Mouse (Mus musculus) left cerebral cortex, adult 2 months (tissue): ENCODE data around the gene Ntrk2. TPM values are rescaled to one million over a fixed set of nuclear protein-coding genes. Genes with fewer than 3 reads are reported as not detected.

Experiments
- DNase-seq, 2 experiments: peaks; one replicate each; pipeline ENCODE4 v3.0.0; 2021 to 2022; ENCODE audit warnings: low spot score in 2 of 2, mixed read lengths in 1 of 2; ENCODE audit errors: extremely low spot score in 1 of 2
- H3K27ac ChIP-seq: fragments of 200-600 bp; 2 replicates; pipeline ENCODE4 v1.8.1; 2022
- H3K4me3 ChIP-seq: fragments of 200-600 bp; 2 replicates; pipeline ENCODE4 v1.8.1; 2022
- CTCF ChIP-seq: fragments of 200-600 bp; IDR thresholded peaks from 2 replicates; pipeline ENCODE4 v1.8.1; 2022; ENCODE audit warnings: antibody characterized with exemption, mild to moderate bottlenecking, moderate library complexity
- intact Hi-C: fragments of 180-260 bp; cut with DNase I; formaldehyde crosslinking; loops from one replicate; pipeline ENCODE4 v1.15.1; 2025
- total RNA-seq, 2 experiments: library from RNA; stranded (reverse); gene quantifications; 2 replicates each; pipeline ENCODE4 v1.2.3; 2021

Ntrk2 gene
- total RNA-seq, 2 experiments from 2014 or later, result 425 to 426 TPM

DNA sequence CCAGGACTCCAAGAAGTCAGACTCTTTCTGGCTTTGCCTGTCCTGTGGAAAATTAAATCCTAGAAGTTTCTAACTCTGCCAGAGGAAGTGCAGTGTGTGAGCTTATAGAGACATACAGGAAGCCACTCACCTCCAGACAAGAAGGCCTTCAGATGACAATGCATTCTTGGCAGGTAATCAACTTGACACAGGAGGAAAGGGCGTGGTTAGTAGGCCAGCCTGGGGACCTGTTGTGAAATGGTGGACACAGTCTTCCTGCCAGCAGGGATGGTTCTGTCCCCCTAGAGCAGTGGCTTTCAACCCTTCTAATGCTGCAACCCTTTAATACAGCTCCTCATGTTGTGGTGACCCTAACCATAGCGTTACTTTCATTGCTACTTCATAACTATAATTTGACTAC is 191.4 kb downstream of the Ntrk2 start:
- intact Hi-C loops, result no loop called here
- H3K27ac ChIP-seq, result no peak overlapping the region
- H3K4me3 ChIP-seq, result no peak overlapping the region
- TF ChIP-seq CTCF, result no peak
- no peak for DNase-seq

DNA sequence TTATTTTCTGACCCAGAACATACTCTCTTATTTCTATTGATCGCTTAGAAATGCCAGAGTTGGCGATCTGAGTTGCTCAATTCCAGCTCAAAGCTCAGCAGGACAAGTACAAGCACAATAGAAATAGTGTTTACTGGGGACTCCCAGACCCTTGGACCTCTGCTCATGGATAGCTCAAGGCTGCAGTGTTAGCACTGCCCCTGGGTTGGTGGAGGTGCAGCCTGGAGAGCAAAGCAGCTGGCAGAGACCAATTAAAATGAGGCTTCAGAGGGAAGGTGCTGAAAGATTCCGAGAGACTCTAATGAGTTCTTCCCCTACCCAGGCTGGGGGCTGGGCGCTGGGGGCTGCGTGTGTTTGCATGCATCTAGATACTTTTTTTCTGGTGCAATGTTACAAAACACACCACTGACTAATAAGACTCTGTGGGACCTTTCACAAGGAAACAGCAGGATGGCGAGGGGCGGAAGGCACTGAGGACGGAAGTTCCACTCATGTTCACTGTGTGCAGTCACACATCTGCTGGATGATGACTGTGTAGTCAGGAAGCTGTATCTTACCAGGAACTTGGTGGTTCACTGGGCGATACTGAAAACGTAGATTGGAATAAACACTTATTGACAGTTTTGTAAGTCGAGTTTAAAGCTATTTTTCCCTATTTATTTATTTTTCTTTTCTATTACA is 193.1 kb downstream of the Ntrk2 start:
- intact Hi-C loops, result no loop called here

DNA sequence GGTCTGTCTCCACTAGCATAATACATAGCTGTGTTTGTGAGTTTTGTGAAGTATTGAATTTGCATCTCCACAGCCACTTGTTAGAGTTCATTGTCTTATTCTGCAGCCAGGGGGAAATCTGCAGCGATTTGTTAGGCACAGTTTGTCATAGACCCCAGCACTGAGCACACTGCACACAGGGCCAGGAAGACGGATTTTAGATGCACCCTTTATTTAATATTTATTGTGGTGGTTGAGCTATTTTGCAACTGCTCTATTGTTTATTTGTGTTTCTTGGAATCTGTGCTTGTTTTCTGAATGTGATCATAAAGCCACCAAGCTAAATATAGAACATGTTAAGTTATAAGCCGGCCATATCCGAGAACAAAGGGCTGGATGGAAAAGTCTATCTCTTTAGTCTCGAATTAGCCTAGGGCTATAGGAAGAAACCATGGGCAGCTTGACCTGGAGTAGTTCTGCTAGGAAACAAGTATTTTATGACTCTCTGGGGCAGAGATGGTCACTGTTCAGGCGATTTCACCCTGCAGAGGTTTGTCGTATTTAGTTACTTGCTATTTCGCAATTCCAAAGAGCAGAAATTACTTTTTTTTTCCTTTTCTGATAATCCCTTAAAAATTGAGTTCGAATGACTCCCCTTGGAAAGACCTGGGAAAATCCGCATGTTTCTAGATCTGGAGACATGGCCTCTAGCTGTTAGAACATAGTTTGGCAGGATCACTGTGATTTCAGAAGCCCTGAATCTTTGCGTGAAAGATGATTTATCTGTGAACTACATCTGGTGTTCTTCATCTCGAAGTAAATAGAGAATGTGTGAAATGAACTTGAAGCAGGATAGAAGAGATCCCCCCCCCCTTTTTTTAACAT is 196.8 kb downstream of the Ntrk2 start:
- intact Hi-C loops, result no loop called here
- no peak for DNase-seq
- Histone ChIP-seq H3K27ac (peak overlapping the region; percentile 20; the same call in 1 of the 2 replicates), H3K4me3 (no peak overlapping the region)
- TF ChIP-seq CTCF, result no peak

More for the DNA sequence above, 193.1 kb downstream of the Ntrk2 start:
- H3K27ac ChIP-seq, result no peak overlapping the region
- no peak for DNase-seq
- H3K4me3 ChIP-seq, result no peak overlapping the region
- no peak for TF ChIP-seq CTCF

DNA sequence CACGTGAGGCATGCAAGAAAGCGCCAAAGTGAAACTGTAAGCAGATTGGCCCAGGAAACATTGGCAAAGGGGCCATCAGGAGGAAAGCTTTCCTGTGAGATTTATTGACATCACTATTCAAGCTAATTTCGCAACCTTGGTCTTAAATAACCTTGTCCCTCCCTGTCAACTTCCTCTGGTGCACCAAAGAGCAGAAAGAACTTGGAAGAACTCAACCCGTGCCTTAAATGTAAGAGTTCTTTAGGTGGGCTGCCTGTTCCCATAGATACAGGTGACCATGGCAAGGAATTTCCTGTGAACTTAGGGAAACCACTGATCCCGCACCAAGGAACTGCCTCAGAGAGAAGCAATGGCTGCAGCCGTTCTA is 197.4 kb downstream of the Ntrk2 start:
- no peak for TF ChIP-seq CTCF
- intact Hi-C loops, result no loop called here
- Histone ChIP-seq H3K27ac (peak overlapping the region; percentile 66), H3K4me3 (no peak overlapping the region)
- DNase-seq, result no peak

DNA sequence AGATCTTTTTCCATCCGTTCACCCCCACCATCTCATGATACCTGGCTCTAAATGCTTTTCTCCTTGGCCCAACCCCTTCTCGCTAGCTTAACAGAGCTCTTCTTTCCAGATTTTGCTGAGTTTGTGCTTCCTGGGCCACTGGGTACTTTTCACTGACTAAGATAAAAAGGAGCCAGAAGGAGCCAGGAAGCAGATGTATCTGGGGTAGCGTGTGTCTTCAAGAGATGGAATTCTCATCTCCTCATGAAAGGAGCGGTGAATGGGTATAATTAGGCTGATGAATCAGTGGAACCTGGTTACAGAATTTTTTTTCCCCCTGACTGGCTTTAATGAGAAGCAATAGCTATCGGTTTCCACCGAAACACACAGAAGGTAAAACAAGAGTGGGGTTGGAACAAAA is 198.2 kb downstream of the Ntrk2 start:
- intact Hi-C loops, result no loop called here

DNA sequence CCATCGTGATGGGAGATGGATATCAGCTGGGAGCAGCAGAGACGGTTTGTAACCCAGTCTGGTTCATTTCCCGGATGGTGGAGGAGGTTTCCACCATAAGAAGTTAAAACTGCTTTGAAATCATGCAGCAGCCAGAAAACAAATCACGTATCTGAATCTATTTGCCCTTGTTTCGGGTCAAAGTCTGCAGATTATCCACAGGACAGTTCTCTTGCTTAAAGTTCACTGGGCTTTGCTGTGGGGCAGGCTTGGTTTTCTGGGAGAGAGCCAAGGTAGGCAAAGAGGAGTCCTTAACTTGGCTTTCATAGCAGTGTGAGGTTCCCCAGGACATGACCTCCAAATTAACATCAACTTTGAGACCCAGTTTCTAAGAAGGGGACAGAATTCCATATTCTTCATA is 203.5 kb downstream of the Ntrk2 start:
- Histone ChIP-seq H3K4me3 (no peak overlapping the region), H3K27ac (peak overlapping the region; percentile 85)
- TF ChIP-seq CTCF, result no peak
- no peak for DNase-seq
- intact Hi-C loops, result loop anchor here (1.0 to 5.0 kb wide), 2 partner anchors 62 to 203 kb away; no protein-coding TSS in a partner anchor

More for the DNA sequence above, 198.2 kb downstream of the Ntrk2 start:
- DNase-seq, result no peak
- TF ChIP-seq CTCF, result no peak
- peak overlapping the region; percentile 66 for H3K27ac ChIP-seq
- H3K4me3 ChIP-seq, result no peak overlapping the region

DNA sequence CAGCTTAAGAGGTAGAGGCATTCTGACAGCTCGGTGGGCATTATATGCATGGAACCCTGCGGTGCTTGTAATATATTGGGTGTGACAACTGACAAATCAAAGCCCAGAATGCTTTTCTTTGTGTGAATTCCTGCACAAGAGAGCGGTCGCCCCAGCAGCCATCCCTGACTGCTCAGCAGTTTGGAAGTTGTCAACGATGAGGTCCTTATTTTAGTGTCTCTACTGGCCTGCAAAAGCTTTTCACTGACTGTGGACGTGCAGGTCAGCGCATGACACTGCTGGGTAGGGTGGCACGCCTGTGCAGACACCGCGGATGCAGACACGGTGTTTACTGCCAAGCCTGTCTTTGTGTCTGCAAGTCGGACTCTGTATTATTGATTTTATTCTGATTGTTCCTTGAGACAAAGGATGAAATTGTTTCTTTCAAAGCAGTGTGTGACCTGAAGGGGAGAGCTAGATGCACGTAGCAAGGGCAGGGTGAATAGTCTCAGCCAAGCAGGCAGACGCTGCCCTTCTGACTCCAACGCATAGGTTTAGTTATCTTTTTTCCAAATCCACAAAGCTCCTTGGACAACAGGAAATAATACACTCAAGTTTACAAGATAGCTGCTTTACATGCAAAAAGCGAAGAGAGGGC is 204.6 kb downstream of the Ntrk2 start:
- no peak for TF ChIP-seq CTCF
- Histone ChIP-seq H3K4me3 (peak overlapping the region; percentile 30), H3K27ac (peak overlapping the region; percentile 85)
- intact Hi-C loops, result loop anchor here (1.0 to 5.0 kb wide), 2 partner anchors 61 to 204 kb away; no protein-coding TSS in a partner anchor
- no peak for DNase-seq

DNA sequence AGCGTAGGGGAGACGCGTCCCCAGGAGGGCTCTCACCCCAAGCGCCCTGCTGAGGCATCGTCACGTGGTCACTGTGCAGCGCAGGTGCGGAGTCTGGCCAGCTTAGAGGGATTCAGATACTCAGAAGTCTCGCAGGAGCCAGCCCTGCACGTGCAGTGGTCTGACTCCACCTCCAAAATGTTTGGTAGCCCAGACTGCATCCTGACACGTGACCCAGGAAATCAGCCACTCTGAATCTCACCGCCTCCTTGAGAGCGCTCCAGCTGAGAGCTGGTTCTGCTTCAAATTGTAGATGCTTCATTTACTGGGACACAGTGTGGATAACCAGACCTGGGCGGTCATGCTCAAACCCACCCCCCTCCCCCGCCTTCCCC is 205.1 kb downstream of the Ntrk2 start:
- no peak for TF ChIP-seq CTCF
- H3K4me3 ChIP-seq, result peak overlapping the region; percentile 30
- H3K27ac ChIP-seq, result peak overlapping the region; percentile 85
- DNase-seq, result peak; percentile 68 to 72
- intact Hi-C loops, result loop anchor here (5.0 kb wide), 1 partner anchor 61 kb away; no protein-coding TSS in a partner anchor

DNA sequence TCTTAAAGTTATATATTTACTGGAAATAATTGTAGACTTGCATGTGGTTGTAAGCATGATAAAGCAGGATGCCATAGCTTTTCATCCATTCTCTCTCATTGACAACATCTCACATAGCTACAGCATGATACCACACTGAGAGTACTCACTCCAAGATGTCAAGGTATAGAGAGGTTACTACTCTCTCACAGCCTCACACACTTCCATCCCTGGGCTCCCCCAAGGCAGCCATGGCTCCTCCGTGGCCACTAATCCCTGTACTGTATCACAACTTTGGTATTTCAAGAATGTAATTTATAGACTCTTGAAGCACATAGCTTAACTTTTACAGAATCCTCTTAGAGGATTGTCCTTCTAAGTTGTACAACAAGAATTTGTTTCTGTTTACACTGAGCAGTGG is 209.0 kb downstream of the Ntrk2 start:
- TF ChIP-seq CTCF, result no peak
- Histone ChIP-seq H3K4me3 (no peak overlapping the region), H3K27ac (no peak overlapping the region)
- DNase-seq, result no peak
- intact Hi-C loops, result no loop called here

DNA sequence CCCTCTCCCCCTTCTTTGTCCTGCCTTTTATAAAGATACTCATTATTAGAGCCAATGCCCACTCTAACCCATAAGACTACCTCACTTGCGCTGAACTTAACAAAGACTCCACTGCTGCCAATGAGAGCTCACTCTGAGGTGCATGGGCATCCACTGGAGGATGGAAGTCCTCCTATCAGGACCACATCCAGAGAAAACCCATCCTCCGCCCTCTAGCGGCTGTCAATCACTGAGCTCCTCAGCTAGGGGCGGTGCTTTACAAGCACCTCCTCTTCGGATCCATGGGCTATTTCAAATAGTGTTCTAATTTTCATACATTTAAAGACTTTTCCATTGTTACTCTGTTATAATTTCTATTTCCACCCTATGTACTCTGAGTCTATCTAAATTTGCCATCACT is 210.8 kb downstream of the Ntrk2 start:
- no peak for DNase-seq
- intact Hi-C loops, result no loop called here
- no peak for TF ChIP-seq CTCF
- H3K27ac ChIP-seq, result no peak overlapping the region
- H3K4me3 ChIP-seq, result no peak overlapping the region

DNA sequence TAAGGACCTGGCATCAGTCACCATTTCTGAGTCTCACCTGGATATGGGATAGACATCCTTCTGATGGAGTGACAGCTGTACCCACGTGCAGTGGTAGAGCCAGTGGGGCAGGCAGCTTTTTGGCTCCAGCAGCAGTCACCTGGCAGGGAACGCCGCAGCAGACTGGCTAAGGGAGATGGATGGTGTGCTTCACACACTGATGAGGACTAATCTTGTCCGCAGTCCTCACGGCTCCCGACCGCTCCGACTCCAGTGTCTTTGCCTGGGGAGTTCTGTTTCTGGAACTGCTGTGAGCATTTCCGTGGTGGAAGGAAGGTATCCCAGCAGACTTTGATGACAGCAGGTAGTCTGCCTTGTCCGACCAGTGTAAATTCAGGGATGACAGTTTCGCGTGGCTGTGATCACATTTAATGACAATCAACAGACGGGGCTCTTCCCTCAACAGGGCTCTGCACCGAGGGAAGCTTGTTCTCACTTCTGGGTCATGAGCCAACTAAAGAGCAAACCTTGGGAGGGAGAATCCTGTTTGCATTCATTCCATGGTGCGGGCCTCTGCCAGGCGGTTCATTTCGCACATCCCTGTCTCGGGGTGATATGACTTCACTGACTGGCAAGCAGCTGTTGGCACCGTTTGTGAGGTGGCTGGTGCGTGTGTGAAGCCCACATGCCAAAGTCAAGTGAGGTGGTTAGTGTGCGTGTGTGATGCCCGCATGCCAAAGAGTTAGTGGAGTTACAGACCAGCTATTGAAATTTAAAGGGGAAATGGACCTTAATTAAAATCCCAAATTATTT is 216.1 kb downstream of the Ntrk2 start:
- Histone ChIP-seq H3K4me3 (no peak overlapping the region), H3K27ac (no peak overlapping the region)
- intact Hi-C loops, result no loop called here
- DNase-seq, result no peak
- TF ChIP-seq CTCF, result no peak
